Mouse (Mus musculus) heart, embryonic 10.5 days (tissue): Measurements from ENCODE around the gene Tmem255b. TPM values are rescaled to one million over a fixed set of nuclear protein-coding genes. Genes with fewer than 3 reads are reported as not detected.

Source experiments
- DNase-seq: peaks from one replicate; pipeline ENCODE4 v3.0.0-alpha.2; 2017; ENCODE audit warnings: low spot score
- H3K27ac ChIP-seq: fragments of 300-500 bp; sonication (generic); 2 replicates; pipeline ENCODE4 v1.5.1; 2016; ENCODE audit warnings: mild to moderate bottlenecking
- H3K27me3 ChIP-seq: fragments of 300-500 bp; sonication (generic); 2 replicates; pipeline ENCODE4 v1.6.1; 2016; ENCODE audit warnings: mild to moderate bottlenecking; ENCODE audit not compliant: poor library complexity, insufficient read depth, severe bottlenecking
- H3K36me3 ChIP-seq: fragments of 300-500 bp; sonication (generic); 2 replicates; pipeline ENCODE4 v1.6.1; 2016; ENCODE audit warnings: mild to moderate bottlenecking, moderate library complexity
- H3K4me1 ChIP-seq: fragments of 300-500 bp; sonication (generic); 2 replicates; pipeline ENCODE4 v1.6.1; 2016; ENCODE audit warnings: mild to moderate bottlenecking
- H3K4me3 ChIP-seq: fragments of 300-500 bp; sonication (generic); 2 replicates; pipeline ENCODE4 v1.5.1; 2016; ENCODE audit warnings: mild to moderate bottlenecking, moderate library complexity
- H3K9me3 ChIP-seq: fragments of 300-500 bp; sonication (generic); 2 replicates; pipeline ENCODE4 v1.6.1; 2016; ENCODE audit warnings: mild to moderate bottlenecking, moderate library complexity
- WGBS: fragments of 180-500 bp; shearing (Covaris S2); methylation state at CpG from one replicate; pipeline ENCODE4 v1.1.7; 2016; 5-methylcytosine and 5-hydroxymethylcytosine counted together
- polyA plus RNA-seq: library from polyadenylated mRNA; unstranded; fragments of >200 nt; fragmentation: Nextera tagmentation; extraction: Ambion mirVana; gene quantifications from 2 replicates; pipeline ENCODE4 v1.2.1, GENCODE M21; 2016

Tmem255b gene
- polyA plus RNA-seq, 1 experiment from 2014 or later: 0.18 TPM

DNA sequence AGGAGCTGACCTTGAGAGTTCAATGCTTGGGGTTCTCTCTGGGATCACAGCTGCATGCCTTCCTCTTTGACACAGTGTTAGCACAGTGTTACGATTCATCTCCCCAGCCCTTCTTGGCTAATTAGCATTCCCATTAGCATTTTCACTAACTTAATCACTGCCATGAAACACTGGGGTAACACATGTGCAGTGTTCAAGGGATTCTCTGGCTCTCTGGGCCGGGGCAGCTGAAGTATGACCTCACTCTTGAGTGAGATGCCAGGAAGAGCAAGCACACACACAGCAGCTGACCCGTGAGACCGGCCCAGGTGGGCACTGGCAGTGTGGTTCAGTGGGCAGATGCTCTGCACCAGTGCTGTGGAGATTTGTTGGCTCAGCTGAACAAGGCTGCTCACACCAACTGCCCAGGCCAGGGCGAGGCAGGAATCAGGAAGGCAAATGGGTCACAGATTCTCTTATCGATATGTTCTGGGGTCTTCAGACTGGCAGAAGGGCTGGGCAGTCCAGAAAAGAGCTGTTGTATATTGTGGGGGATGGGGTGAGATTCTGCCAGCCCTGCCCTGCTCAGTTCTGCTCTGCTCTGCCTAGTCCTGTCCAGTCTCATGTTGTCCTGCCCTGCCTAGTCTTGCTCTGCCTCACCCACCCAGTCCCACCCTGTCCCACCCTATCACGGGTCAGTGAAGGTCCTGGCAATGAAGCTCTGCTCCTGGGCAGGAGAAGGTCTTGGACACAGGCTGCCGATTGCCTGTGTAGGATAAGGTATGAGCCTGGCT is 19.5 kb downstream of the Tmem255b start:
- no peaks in the 10 kb centered on the region for H3K9me3 ChIP-seq
- WGBS: 77% methylated on average over 8 of the region's 8 CpGs
- no peaks in the 10 kb centered on the region for H3K4me1 ChIP-seq

DNA sequence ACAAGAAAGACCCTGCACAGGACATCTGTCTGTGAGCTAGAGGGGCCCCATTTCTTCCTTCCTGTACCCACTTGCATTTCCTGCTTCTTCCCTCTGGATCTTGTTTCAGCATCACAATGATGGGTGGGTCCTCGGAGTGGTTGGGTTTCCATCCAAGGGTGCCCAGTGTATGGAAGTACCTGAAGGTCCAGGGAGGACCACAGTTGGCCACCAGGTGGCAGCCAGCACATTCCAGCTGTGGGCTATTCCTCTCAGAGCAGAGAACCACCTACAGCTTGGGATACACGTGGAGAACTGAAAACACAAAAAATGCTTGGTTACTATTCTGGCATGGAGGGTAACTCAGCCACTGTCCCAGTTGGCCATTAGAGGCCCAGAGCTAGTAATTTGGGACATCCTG is 20.3 kb downstream of the Tmem255b start:
- Histone ChIP-seq H3K4me1 (no peaks in the 10 kb centered on the region), H3K27me3 (no peaks in the 10 kb centered on the region), H3K9me3 (no peaks in the 10 kb centered on the region), H3K36me3 (no peaks in the 10 kb centered on the region), H3K4me3 (no peak overlapping the region), H3K27ac (no peak overlapping the region)
- DNase-seq: no peak
- 38% methylated on average over 2 of the region's 2 CpGs for WGBS

More for the DNA sequence above, 19.5 kb downstream of the Tmem255b start:
- no peak overlapping the region for H3K27ac ChIP-seq
- H3K4me3 ChIP-seq: no peak overlapping the region
- no peaks in the 10 kb centered on the region for H3K36me3 ChIP-seq
- DNase-seq: no peak
- no peaks in the 10 kb centered on the region for H3K27me3 ChIP-seq

DNA sequence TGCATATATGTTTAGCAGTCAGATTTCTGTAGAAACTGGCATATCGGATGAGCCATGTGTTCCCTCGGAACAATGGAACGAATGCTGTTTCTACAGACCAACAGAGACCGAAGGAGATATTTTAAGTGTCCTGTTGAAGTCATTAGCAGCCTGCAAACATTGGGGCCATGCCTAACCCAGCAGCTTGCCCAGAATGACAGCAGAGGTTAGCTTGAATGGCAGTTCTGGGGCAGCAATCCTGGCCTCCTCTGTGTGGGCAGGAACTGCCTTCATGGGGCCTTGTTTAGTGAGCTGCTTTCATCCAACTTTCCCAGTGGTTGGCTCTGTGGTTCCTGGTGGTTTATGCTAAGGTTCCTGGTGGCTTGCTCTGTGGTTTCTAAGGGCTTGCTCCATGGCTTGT is 24.4 kb downstream of the Tmem255b start:
- no peak overlapping the region for H3K4me3 ChIP-seq
- DNase-seq: no peak
- peaks cover 3% of the 10 kb centered on the region; the same call in 1 of the 2 replicates for H3K4me1 ChIP-seq
- H3K27ac ChIP-seq: no peak overlapping the region
- no peaks in the 10 kb centered on the region for H3K27me3 ChIP-seq
- WGBS: 86% methylated on average over 4 of the region's 4 CpGs
- no peaks in the 10 kb centered on the region for H3K36me3 ChIP-seq
- no peaks in the 10 kb centered on the region for H3K9me3 ChIP-seq

GRCm38 (mm10) chr8:13461085-13461765 is 26.2 kb downstream of the Tmem255b start:
- no peak for DNase-seq
- Histone ChIP-seq H3K27ac (no peak overlapping the region), H3K36me3 (no peaks in the 10 kb centered on the region), H3K4me1 (peaks cover 10% of the 10 kb centered on the region; the same call in 1 of the 2 replicates), H3K27me3 (no peaks in the 10 kb centered on the region), H3K4me3 (no peak overlapping the region), H3K9me3 (no peaks in the 10 kb centered on the region)
- WGBS: 80% methylated on average over 17 of the region's 17 CpGs

DNA sequence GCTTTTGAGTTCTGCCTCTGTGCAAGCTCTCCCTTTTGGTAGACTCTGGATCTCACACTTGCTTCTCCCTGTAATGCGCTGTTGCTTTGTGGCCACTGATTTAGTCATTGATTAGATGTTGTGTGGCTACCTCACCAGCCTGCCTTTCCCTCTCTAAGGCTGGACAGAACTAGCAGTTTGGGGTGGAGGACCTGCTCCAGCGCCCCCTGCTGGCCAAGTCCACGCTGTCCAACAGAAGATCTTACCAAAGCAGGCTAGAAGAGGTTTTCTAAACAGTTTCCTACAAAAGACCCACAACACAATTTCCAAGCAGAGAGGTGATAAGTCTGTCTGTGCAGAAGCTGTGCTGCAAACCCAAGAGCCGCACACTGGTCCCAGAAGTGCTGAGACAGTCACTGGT is 26.9 kb downstream of the Tmem255b start:
- Histone ChIP-seq H3K9me3 (no peaks in the 10 kb centered on the region), H3K36me3 (no peaks in the 10 kb centered on the region; the same call in 1 of the 2 replicates), H3K4me1 (peaks cover 10% of the 10 kb centered on the region; the same call in 1 of the 2 replicates), H3K4me3 (no peak overlapping the region), H3K27me3 (no peaks in the 10 kb centered on the region), H3K27ac (no peak overlapping the region)
- WGBS: 39% methylated on average over 4 of the region's 4 CpGs
- DNase-seq: no peak

DNA sequence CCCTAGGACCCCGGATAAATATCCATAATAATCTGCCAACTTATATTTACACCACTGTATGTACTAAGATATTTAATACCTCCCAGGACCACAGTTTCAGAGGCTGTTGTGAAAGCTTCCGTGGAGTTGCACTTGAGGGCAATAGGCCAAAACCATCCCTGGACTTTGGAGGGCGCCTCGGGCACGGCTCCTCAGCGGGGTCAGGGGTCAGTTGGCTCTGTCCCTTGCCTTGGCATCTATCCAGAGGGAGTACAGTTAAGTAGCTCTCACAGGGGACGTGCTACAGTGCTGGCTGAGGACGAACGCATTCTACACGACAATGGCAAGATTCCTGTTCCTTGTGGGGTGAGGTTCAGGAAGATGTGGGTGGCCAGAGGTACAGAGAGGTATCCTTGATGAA is 27.4 kb downstream of the Tmem255b start:
- H3K27ac ChIP-seq: no peak overlapping the region
- DNase-seq: no peak

GRCm38 (mm10) chr8:13465324-13465723 is 30.3 kb downstream of the Tmem255b start:
- 0 out of 2 replicates have a peak, but pooled peaks cover 4% of the 10 kb centered on the region for H3K27me3 ChIP-seq
- no peak for DNase-seq
- no peaks in the 10 kb centered on the region for H3K9me3 ChIP-seq
- no peak overlapping the region for H3K4me3 ChIP-seq
- no peak overlapping the region for H3K27ac ChIP-seq
- peaks cover 14% of the 10 kb centered on the region for H3K4me1 ChIP-seq
- H3K36me3 ChIP-seq: peaks cover 4% of the 10 kb centered on the region; the same call in 1 of the 2 replicates
- 69% methylated on average over 7 of the region's 7 CpGs for WGBS

More for the DNA sequence above, 27.4 kb downstream of the Tmem255b start:
- WGBS: 84% methylated on average over 10 of the region's 10 CpGs
- no peaks in the 10 kb centered on the region for H3K27me3 ChIP-seq
- H3K9me3 ChIP-seq: no peaks in the 10 kb centered on the region
- H3K4me1 ChIP-seq: peaks cover 10% of the 10 kb centered on the region; the same call in 1 of the 2 replicates
- no peak overlapping the region for H3K4me3 ChIP-seq
- H3K36me3 ChIP-seq: no peaks in the 10 kb centered on the region; the same call in 1 of the 2 replicates

GRCm38 (mm10) chr8:13466989-13467388 is 32.0 kb downstream of the Tmem255b start:
- 67% methylated on average over 5 of the region's 5 CpGs for WGBS

GRCm38 (mm10) chr8:13468737-13469136 is 33.7 kb downstream of the Tmem255b start:
- WGBS: 77% methylated on average over 9 of the region's 9 CpGs
- no peak overlapping the region for H3K4me3 ChIP-seq
- DNase-seq: no peak
- peaks cover 4% of the 10 kb centered on the region; the same call in 1 of the 2 replicates for H3K36me3 ChIP-seq
- peaks cover 22% of the 10 kb centered on the region for H3K4me1 ChIP-seq
- no peak overlapping the region for H3K27ac ChIP-seq
- 0 out of 2 replicates have a peak, but pooled peaks cover 4% of the 10 kb centered on the region for H3K27me3 ChIP-seq
- H3K9me3 ChIP-seq: no peaks in the 10 kb centered on the region

More at GRCm38 (mm10) chr8:13466989-13467388, 32.0 kb downstream of the Tmem255b start:
- H3K27me3 ChIP-seq: 0 out of 2 replicates have a peak, but pooled peaks cover 4% of the 10 kb centered on the region
- peaks cover 4% of the 10 kb centered on the region; the same call in 1 of the 2 replicates for H3K36me3 ChIP-seq
- H3K27ac ChIP-seq: no peak overlapping the region
- no peak for DNase-seq
- no peaks in the 10 kb centered on the region for H3K9me3 ChIP-seq
- peaks cover 14% of the 10 kb centered on the region for H3K4me1 ChIP-seq
- no peak overlapping the region for H3K4me3 ChIP-seq

DNA sequence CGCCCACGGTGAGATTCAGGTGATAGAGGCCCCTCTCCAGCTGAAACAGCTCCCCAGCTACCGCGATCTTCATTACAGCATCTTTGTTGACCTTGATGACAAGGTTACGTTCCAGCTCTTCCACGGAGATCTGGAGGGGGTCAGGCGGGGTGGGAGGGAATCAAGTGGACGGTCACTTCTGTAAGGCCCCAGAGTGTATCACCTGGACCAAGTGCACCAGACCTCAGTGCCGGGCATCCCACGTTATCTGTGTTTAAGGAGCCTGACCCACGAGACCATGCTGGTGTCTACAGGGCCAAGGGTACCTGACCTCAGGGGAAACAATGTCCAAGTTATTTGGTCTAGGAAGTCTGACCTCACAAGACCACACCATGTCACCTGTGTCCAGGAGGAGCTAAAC is 36.5 kb downstream of the Tmem255b start:
- Histone ChIP-seq H3K4me3 (no peak overlapping the region), H3K4me1 (peaks cover 12% of the 10 kb centered on the region), H3K9me3 (no peaks in the 10 kb centered on the region), H3K36me3 (peaks cover 4% of the 10 kb centered on the region; the same call in 1 of the 2 replicates), H3K27ac (no peak overlapping the region), H3K27me3 (0 out of 2 replicates have a peak, but pooled peaks cover 4% of the 10 kb centered on the region)
- WGBS: 77% methylated on average over 11 of the region's 11 CpGs
- DNase-seq: no peak

DNA sequence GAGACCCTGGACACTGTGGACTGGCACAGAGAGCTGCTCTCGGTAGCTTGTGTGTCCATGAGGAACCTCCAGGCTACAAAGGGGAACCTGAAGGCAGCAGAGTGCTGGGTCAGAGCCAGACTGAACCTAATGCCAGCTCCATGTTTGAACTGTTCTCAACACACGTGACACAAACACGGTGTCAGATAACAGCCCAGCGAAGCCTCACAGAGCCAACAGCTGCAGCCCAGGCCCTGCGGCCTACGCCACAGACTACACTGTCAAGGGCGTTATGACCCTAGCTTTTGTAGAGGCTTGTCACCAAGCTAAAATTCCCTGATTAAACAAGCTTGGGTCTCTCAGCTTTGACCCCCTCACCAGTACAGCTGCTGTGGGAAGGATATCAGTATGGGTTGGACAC is 37.3 kb downstream of the Tmem255b start:
- peaks cover 12% of the 10 kb centered on the region for H3K4me1 ChIP-seq
- 56% methylated on average over 7 of the region's 7 CpGs for WGBS
- no peak overlapping the region for H3K4me3 ChIP-seq
- H3K27me3 ChIP-seq: 0 out of 2 replicates have a peak, but pooled peaks cover 4% of the 10 kb centered on the region
- H3K27ac ChIP-seq: peak overlapping the region; percentile 30; the same call in 1 of the 2 replicates
- H3K36me3 ChIP-seq: peaks cover 4% of the 10 kb centered on the region; the same call in 1 of the 2 replicates
- no peak for DNase-seq
- no peaks in the 10 kb centered on the region for H3K9me3 ChIP-seq

- no peak overlapping the region for H3K4me3 ChIP-seq
- peaks cover 8% of the 10 kb centered on the region; the same call in 1 of the 2 replicates for H3K4me1 ChIP-seq
- H3K36me3 ChIP-seq: 0 out of 2 replicates have a peak, but pooled peaks cover 3% of the 10 kb centered on the region
- H3K27ac ChIP-seq: no peak overlapping the region
- DNase-seq: no peak
- WGBS: 52% methylated on average over 9 of the region's 9 CpGs
- H3K9me3 ChIP-seq: no peaks in the 10 kb centered on the region
- H3K27me3 ChIP-seq: peaks cover 6% of the 10 kb centered on the region; the same call in 1 of the 2 replicates
Observed at GRCm38 (mm10) chr8:13475892-13476291, 40.9 kb downstream of the Tmem255b start.
